Mouse (Mus musculus) ES-E14 (cell line): ENCODE data around the gene Ezr. TPM values are rescaled to one million over a fixed set of nuclear protein-coding genes. Genes with fewer than 3 reads are reported as not detected.
A peak's percentile ranks its signal among the peaks of the same experiment; 100 is the strongest.

Experiments
- DNase-seq: peaks from one replicate; pipeline ENCODE4 v3.0.0-alpha.2; 2013; ENCODE audit warnings: low read depth, low spot score
- H3K27ac ChIP-seq: 2 replicates; pipeline ENCODE4 v1.5.1; 2012; ENCODE audit warnings: low read depth, mild to moderate bottlenecking, low read length, moderate library complexity, mixed read lengths; ENCODE audit not compliant: poor library complexity, insufficient read depth, severe bottlenecking
- H3K36me3 ChIP-seq: 2 replicates; pipeline ENCODE4 v1.6.1; 2012; ENCODE audit warnings: mild to moderate bottlenecking, low read length, moderate library complexity, mixed read lengths; ENCODE audit not compliant: control insufficient read depth, poor library complexity, insufficient read depth, severe bottlenecking
- H3K4me1 ChIP-seq, 2 experiments: fragments of 150-350 bp in 1 of 2; sonication (generic) in 1 of 2; 2 replicates each; pipeline ENCODE4 v1.6.1; 2012; ENCODE audit warnings: low read length in 2 of 2, mild to moderate bottlenecking in 1 of 2, mixed read lengths in 1 of 2; ENCODE audit not compliant: control insufficient read depth in 2 of 2, insufficient read depth in 2 of 2, poor library complexity in 1 of 2
- H3K4me3 ChIP-seq, 2 experiments: fragments of 150-350 bp in 1 of 2; sonication (generic) in 1 of 2; 2 replicates each; pipeline ENCODE4 v1.5.1; 2012; ENCODE audit warnings: low read length in 2 of 2, low read depth in 1 of 2, mild to moderate bottlenecking in 1 of 2, mixed read lengths in 1 of 2; ENCODE audit not compliant: insufficient read depth in 1 of 2, poor library complexity in 1 of 2, severe bottlenecking in 1 of 2
- H3K9ac ChIP-seq: 2 replicates; pipeline ENCODE4 v1.6.1; 2012; ENCODE audit warnings: low read depth, mild to moderate bottlenecking, low read length, mixed read lengths; ENCODE audit not compliant: poor library complexity, insufficient read depth, severe bottlenecking
- H3K9me3 ChIP-seq: fragments of 150-350 bp; sonication (generic); 2 replicates; pipeline ENCODE4 v1.6.1; 2012; ENCODE audit warnings: low read depth, mild to moderate bottlenecking, low read length; ENCODE audit not compliant: control insufficient read depth, insufficient read depth
- CHD2 ChIP-seq: IDR thresholded peaks from 2 replicates; pipeline ENCODE4 v1.6.1; 2014; ENCODE audit warnings: mild to moderate bottlenecking, low read depth, low read length, inconsistent platforms
- HCFC1 ChIP-seq: IDR thresholded peaks from 2 replicates; pipeline ENCODE4 v1.6.1; 2012; ENCODE audit warnings: low read length, inconsistent platforms, borderline replicate concordance; ENCODE audit not compliant: insufficient read depth
- MAFK ChIP-seq: IDR thresholded peaks from 2 replicates; pipeline ENCODE4 v1.6.1; 2014; ENCODE audit warnings: mild to moderate bottlenecking, low read depth, low read length, inconsistent platforms; ENCODE audit not compliant: insufficient read depth
- ZC3H11A ChIP-seq: IDR thresholded peaks from 2 replicates; pipeline ENCODE4 v1.6.1; 2012; ENCODE audit warnings: low read depth, mild to moderate bottlenecking, inconsistent platforms, low read length, borderline replicate concordance
- ZNF384 ChIP-seq: IDR thresholded peaks from 2 replicates; pipeline ENCODE4 v1.6.1; 2012; ENCODE audit warnings: low read depth, low read length, inconsistent platforms
- in situ Hi-C, 2 experiments: fragments of 600-800 bp; cut with MboI; formaldehyde crosslinking; loops; one replicate each; pipeline ENCODE4 v1.15.1; 2025; ENCODE audit warnings: low sequenced_read_pairs in 2 of 2, inconsistent platforms in 1 of 2; ENCODE audit not compliant: unreplicated experiment in 2 of 2
- total RNA-seq: library from RNA; depleted of rRNA; stranded (reverse); fragments of 300-350 nt; gene quantifications from 2 replicates; pipeline ENCODE4 v1.2.3, GENCODE M21; 2012

The Ezr gene
- total RNA-seq, 1 experiment: 131 TPM

DNA sequence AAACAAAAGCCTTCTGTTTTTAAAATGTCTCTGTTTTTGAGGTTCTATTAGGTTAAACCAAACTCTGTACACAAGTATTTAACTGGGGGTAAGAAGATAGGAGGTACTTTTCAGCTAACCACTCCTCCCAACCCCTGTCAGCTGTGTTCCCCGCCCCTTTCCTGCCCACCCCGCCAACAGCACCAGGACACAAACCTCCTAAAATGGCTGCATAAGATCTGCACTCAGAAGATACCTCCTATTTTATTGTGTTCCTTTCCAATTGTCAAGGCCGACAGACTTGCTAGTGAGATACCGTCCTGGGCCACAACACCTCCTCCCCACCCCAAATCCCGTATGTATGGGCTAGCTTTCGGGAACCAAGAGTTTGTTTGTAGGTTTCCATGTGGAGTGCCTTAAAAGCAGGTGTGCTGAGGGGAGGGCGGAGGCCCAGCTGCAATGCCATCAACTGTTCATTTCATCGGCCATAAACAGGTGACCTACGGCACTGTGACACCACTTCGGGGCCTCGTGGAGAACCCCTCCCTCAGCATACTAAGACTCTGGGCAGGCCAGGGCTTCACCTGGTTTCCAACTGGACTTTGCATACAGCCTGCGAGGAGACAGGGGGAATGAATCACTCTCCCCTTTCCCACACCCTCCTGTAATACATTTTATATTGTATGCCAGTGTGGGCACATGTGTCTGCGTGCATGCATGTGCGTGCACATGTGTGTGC lies 9.2 kb downstream of the Ezr start:
- H3K27ac ChIP-seq: no peak overlapping the region; the same call in 1 of the 2 replicates
- peaks cover 12 to 19% of the 10 kb centered on the region in 2 experiments for H3K4me1 ChIP-seq
- no peak overlapping the region for H3K4me3 ChIP-seq
- H3K36me3 ChIP-seq: peaks cover 10% of the 10 kb centered on the region; the same call in 1 of the 2 replicates
- no peak for DNase-seq
- in situ Hi-C loops: no loop called here
- no peaks in the 10 kb centered on the region for H3K9me3 ChIP-seq
- 0 out of 2 replicates have a peak overlapping the region, but pooled peaks have one; percentile 12 for H3K9ac ChIP-seq
- no peak for TF ChIP-seq HCFC1
- no peak for TF ChIP-seq MAFK
- TF ChIP-seq ZNF384: no peak
- TF ChIP-seq ZC3H11A: no peak
- no peak for TF ChIP-seq CHD2

DNA sequence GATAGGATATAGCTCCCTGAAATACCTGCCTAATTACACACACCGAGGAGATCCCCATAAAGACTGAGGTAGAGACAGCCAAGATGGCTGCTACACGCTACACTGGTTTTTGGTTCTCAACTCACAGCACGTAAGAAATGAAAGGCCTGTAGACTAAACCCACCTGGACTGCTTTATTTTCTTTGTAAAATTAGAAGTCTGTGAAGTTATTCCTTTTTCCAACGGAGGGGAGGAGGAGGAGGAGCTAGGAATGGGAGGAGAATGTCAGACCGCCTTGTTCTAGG lies 10.2 kb downstream of the Ezr start:
- Histone ChIP-seq H3K36me3 (peaks cover 10% of the 10 kb centered on the region; the same call in 1 of the 2 replicates), H3K9ac (no peak overlapping the region), H3K27ac (no peak overlapping the region), H3K4me3 (no peak overlapping the region), H3K4me1 (peaks cover 12 to 20% of the 10 kb centered on the region in 2 experiments), H3K9me3 (no peaks in the 10 kb centered on the region)
- in situ Hi-C loops: no loop called here
- DNase-seq: no peak
- TF ChIP-seq ZC3H11A (no peak), ZNF384 (no peak), CHD2 (no peak), MAFK (no peak), HCFC1 (no peak)

DNA sequence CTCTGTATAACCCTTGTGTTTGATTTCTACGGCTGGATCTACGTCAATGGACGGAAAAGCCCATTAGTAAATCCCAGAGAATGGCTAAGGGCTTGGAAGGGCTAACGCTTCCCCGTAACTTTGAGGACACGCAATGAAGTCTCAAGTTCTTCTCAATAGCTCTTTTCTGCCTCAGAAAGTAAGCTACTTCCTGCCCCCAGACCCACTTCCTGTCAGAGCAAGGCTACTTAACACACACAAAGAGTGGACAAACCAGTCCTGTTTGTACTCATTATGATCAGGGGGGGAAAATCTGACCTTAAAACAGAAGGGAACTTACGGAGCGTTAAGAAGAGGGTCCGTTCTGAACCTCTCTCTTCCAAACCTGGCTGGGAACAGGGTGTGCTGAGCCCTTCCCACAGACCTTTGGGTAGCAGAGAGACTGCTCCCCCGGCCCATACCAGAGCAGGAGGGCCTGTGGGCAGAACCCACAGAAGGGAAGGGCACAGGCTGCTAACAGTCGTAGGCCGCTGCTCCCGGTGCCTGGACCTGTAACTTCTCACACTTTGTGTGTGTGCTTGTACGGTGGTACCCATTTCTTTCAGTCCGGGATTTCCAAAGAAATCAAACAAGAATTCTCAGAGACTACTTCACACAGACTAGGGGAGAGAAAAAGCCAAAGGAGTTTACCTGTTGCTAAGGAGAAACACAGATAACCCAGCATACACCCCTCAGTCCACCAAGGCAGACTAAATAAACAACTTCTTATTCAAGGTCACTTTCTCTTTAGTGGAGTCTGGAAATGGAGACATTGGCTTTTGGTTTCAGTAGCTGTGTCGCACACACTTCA lies 10.7 kb downstream of the Ezr start:
- no peak for DNase-seq
- no peak overlapping the region for H3K9ac ChIP-seq
- H3K27ac ChIP-seq: no peak overlapping the region
- no peaks in the 10 kb centered on the region for H3K9me3 ChIP-seq
- TF ChIP-seq HCFC1 (no peak), ZNF384 (no peak), MAFK (no peak), CHD2 (no peak), ZC3H11A (no peak)
- H3K4me3 ChIP-seq: no peak overlapping the region
- in situ Hi-C loops: no loop called here
- H3K4me1 ChIP-seq: peaks cover 7 to 21% of the 10 kb centered on the region in 2 experiments; a peak in 3 of 4 replicates
- peaks cover 10% of the 10 kb centered on the region; the same call in 1 of the 2 replicates for H3K36me3 ChIP-seq

DNA sequence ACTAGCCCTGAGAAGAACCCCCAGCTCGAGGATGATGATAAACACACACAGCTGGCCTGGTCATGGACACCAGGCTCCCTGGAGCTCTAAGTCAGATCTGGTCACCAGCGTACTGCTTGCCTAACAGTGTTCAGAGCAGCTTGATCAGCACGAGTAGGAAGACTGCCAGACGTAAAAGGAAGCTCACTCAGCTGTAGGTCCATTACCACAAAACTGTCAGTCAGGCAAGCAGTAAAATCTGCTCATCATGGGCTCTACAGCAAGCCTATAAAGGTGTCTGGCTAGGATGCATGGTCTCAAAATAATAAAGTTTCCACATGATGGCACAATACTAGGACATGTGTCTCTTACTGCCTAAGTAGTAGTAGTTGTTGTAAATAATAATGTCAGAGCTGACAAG lies 13.0 kb downstream of the Ezr start:
- H3K4me1 ChIP-seq: peaks cover 7 to 37% of the 10 kb centered on the region in 2 experiments; a peak in 3 of 4 replicates
- in situ Hi-C loops: no loop called here
- H3K36me3 ChIP-seq: peaks cover 14% of the 10 kb centered on the region; the same call in 1 of the 2 replicates
- no peak overlapping the region for H3K9ac ChIP-seq
- TF ChIP-seq ZNF384 (no peak), ZC3H11A (no peak), HCFC1 (no peak), CHD2 (no peak), MAFK (no peak)
- H3K9me3 ChIP-seq: no peaks in the 10 kb centered on the region
- no peak overlapping the region for H3K4me3 ChIP-seq
- no peak overlapping the region for H3K27ac ChIP-seq
- DNase-seq: no peak
